Mouse (Mus musculus): ENCODE results near the gene Ypel4. TPM values are rescaled to one million over a fixed set of nuclear protein-coding genes. Genes with fewer than 3 reads are reported as not detected.

The Ypel4 gene
- polyA plus RNA-seq, 1 experiment from 2014 or later = 13.1 TPM

DNA sequence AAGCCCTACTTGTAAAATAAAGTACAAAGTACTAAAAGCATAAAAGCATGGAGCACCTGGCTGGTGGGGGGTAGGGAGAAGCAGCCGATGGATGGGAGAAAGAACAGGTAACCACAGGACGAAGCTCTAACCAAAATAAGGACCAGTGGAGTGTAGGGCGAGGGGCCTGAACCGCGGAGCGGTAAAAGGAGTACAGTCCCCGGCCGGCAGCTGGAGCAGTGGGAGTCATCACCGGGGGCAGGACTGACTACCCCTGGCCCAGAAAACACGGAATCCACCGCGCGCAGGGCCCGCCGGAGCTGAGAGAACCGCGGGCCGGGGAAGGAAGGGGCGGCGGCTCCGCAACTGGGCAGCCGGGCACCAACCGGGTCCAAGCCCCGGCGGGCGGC lies 19.4 kb upstream of the Ypel4 start:
- WGBS = under 1% methylated on average over 22 of the region's 26 CpGs
- Histone ChIP-seq H3K4me3 (replicated peaks; ENCODE audit: low read length) (peak overlapping the region; percentile 98), H3K27me3 (ENCODE audit: control insufficient read depth, insufficient read depth, low read length) (no peaks in the 10 kb centered on the region), H3K9me3 (ENCODE audit: control insufficient read depth, low read length) (no peaks in the 10 kb centered on the region), H3K27ac (peak overlapping the region; percentile 95), H3K9ac (peak overlapping the region; percentile 96), H3K4me2 (replicated peaks) (peak overlapping the region; percentile 82), H3K4me1 (replicated peaks; ENCODE audit: control insufficient read depth, insufficient read depth, low read length) (peaks cover 16% of the 10 kb centered on the region), H3K36me3 (replicated peaks; ENCODE audit: control insufficient read depth, insufficient read depth) (peaks cover 18% of the 10 kb centered on the region)
- no peak for DNase-seq (ENCODE audit: low spot score)
- ATAC-seq (ENCODE audit: low FRiP score) = no peak; the same call in 1 of the 2 replicates

DNA sequence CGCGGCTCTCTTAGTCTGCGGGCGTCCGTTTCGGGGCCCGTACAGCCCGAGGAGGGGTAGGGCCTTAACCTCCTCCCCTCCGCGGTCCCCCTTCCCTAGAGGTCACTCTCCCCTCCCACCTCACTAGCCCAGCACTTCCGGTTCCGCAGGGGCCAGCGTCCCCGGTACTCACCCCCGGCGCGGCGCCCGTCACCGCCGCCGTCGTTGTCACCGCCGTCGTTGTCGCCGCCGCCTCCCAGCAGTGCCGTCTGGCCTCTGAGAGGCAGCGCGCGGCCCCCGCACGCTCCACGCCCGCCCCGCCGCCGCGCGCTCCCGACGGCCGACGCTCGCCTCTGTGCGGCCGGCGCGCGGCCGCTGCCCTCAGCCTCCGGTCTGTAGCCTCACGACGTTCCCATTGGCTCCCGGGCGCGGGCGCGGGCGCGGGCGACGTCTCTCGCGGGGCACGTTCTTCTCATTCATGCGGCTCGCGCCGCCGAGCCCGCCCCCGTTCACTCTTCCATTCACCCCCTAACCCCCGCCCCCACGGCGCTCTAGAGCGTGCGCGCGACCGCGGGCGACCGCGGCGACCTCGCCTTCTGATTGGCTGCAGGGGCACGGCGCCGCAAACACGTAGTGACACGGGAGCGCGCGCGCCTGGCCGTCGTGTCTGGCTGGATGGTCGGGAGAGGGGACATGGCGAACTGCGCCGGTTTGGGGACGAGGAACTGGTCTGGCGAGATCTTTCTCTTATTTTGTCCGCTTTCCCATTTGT lies 18.9 kb upstream of the Ypel4 start, which contains the start of gene Zdhhc5:
TSS of gene Zdhhc5 (minus strand) at position 370 of the 751 bp plus-strand sequence.
- ATAC-seq (ENCODE audit: low FRiP score) (peak; percentile 98), DNase-seq (ENCODE audit: low spot score) (peak; percentile 97)
- Histone ChIP-seq H3K9ac (peak within 1 kb of the TSS; percentile 96), H3K9me3 (ENCODE audit: control insufficient read depth, low read length) (no peaks in the 10 kb centered on the region), H3K27me3 (ENCODE audit: control insufficient read depth, insufficient read depth, low read length) (no peaks in the 10 kb centered on the region), H3K4me2 (replicated peaks) (peak within 1 kb of the TSS; percentile 89), H3K36me3 (replicated peaks; ENCODE audit: control insufficient read depth, insufficient read depth) (peaks cover 13% of the 10 kb centered on the region), H3K4me1 (replicated peaks; ENCODE audit: control insufficient read depth, insufficient read depth, low read length) (peaks cover 16% of the 10 kb centered on the region), H3K4me3 (replicated peaks; ENCODE audit: low read length) (peak within 1 kb of the TSS; percentile 98), H3K27ac (peak within 1 kb of the TSS; percentile 95)
- under 1% methylated on average over 96 of the region's 107 CpGs for WGBS

DNA sequence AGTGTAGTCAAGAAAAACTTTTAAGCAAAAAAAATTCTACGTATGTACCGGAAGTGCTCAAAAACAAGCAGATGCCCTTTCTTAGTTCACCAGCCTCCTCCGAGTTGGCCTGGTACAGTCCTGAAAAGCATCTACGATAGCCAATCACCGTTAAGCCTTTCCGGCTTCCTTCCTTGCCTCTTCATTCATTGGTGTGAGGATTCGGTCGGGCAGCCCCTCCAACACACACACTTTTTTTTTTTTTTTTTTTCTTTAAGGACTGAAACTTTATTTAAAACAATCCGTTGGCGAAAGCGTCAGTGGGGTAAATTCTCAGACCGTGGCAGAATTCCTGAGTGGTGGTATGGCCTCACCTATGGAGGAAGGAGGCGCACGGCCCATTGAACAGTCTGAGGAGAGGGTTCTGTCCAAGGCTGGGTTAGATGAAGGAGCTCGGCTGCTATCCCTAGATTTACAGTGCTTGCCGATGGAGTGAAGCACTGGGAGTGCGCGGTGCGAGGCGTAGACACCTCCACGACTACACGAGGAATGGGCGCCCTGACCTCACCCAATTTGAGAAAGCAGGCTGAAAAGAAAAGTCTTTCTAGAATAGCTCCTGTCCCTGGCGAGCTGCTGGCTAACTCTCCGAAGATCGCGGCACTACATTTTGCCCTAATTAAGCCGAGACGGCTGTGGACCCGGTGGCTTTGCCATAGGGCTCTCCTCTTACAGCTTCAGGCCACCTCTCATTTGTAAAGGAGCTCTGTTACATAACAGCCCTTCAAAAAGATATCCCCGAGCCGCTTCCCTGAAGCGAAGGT lies 18.1 kb upstream of the Ypel4 start:
- Histone ChIP-seq H3K4me3 (replicated peaks; ENCODE audit: low read length) (peak overlapping the region; percentile 98), H3K36me3 (replicated peaks; ENCODE audit: control insufficient read depth, insufficient read depth) (peaks cover 6% of the 10 kb centered on the region), H3K9ac (peak overlapping the region; percentile 69), H3K27ac (peak overlapping the region; percentile 95), H3K4me2 (replicated peaks) (peak overlapping the region; percentile 89), H3K27me3 (ENCODE audit: control insufficient read depth, insufficient read depth, low read length) (no peaks in the 10 kb centered on the region), H3K4me1 (replicated peaks; ENCODE audit: control insufficient read depth, insufficient read depth, low read length) (peaks cover 16% of the 10 kb centered on the region), H3K9me3 (ENCODE audit: control insufficient read depth, low read length) (no peaks in the 10 kb centered on the region)
- ATAC-seq (ENCODE audit: low FRiP score) (peak; percentile 95), DNase-seq (ENCODE audit: low spot score) (peak; percentile 87)
- WGBS = under 1% methylated on average over 33 of the region's 33 CpGs

DNA sequence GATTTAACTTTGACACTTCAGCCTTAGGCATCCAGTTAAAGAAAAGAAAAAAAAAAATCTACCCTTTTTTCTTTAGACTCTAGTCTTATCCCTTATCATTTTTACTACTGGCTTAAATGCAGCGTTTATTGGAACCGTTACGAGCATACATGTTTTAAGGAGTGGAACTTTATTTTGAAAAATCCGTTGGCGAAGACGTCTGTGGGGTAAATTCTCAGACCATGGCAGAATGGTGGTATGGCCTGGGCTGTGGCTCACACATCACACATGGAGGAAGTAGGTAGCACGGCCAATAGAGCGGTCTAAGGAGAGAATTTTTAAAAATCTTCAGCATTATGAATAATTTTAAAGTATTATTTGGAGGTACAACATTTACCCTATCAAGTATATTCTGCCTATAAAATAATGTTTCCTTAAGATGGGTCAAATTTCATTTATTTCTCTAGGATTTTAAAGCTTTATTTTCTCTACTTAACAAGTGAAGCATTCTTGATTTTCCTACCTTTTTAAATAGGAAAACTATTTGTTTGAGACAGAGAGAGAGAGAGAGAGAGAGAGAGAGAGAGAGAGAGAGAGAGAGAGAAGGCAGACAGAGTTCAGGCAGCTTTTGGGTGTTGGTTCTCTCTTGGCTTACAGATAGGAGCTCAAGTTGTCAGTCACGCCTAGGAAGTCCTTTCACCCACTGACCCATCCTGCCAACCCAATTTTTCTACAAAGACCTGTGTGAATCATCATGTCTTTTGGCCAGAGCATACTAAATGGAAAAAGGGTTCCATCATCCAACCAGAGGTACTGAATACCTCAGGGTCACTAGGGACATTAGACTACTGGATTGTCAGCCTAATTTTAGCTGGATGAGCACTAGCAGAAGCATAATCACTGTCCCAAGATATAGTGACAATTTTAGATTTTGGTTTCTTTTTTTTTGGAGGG lies 17.2 kb upstream of the Ypel4 start:
- WGBS = 37% methylated on average over 9 of the region's 9 CpGs
- H3K27me3 ChIP-seq (ENCODE audit: control insufficient read depth, insufficient read depth, low read length) = no peaks in the 10 kb centered on the region
- DNase-seq (ENCODE audit: low spot score) (no peak), ATAC-seq (ENCODE audit: low FRiP score) (no peak)
- H3K4me2 ChIP-seq (replicated peaks) = peak overlapping the region; percentile 89
- peak overlapping the region; percentile 95 for H3K27ac ChIP-seq
- H3K9me3 ChIP-seq (ENCODE audit: control insufficient read depth, low read length) = no peaks in the 10 kb centered on the region
- H3K4me1 ChIP-seq (replicated peaks; ENCODE audit: control insufficient read depth, insufficient read depth, low read length) = peaks cover 16% of the 10 kb centered on the region
- H3K4me3 ChIP-seq (replicated peaks; ENCODE audit: low read length) = peak overlapping the region; percentile 98
- H3K36me3 ChIP-seq (replicated peaks; ENCODE audit: control insufficient read depth, insufficient read depth) = peaks cover 10% of the 10 kb centered on the region
- H3K9ac ChIP-seq = peak overlapping the region; percentile 69

DNA sequence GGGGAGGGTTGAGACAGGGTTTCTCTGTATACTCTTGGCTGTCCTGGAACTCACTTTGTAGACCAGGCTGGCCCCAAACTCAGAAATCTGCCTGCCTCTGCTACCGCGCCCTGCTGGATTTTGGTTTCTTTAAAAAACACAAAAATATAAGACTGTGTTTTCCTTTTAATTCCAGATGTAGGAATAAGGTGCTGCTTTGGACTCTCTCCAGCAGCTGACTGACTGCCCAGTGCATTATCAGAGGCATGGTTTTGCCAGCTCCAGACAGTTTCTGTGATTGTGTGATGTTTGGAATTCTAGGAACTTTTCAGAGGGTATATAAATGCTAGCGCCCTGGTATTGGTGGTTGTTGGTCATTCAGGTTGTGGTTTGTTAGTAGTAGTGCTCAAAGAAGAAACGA lies 16.5 kb upstream of the Ypel4 start:
- no peak for DNase-seq (ENCODE audit: low spot score)
- no peak overlapping the region for H3K27ac ChIP-seq
- ATAC-seq (ENCODE audit: low FRiP score) = no peak
- H3K4me2 ChIP-seq (replicated peaks) = no peak overlapping the region
- H3K9ac ChIP-seq = no peak overlapping the region
- H3K36me3 ChIP-seq (replicated peaks; ENCODE audit: control insufficient read depth, insufficient read depth) = peaks cover 17% of the 10 kb centered on the region
- H3K4me1 ChIP-seq (replicated peaks; ENCODE audit: control insufficient read depth, insufficient read depth, low read length) = peaks cover 16% of the 10 kb centered on the region
- H3K27me3 ChIP-seq (ENCODE audit: control insufficient read depth, insufficient read depth, low read length) = no peaks in the 10 kb centered on the region
- H3K9me3 ChIP-seq (ENCODE audit: control insufficient read depth, low read length) = no peaks in the 10 kb centered on the region
- no peak overlapping the region for H3K4me3 ChIP-seq (replicated peaks; ENCODE audit: low read length)
- 97% methylated on average over 4 of the region's 4 CpGs for WGBS

DNA sequence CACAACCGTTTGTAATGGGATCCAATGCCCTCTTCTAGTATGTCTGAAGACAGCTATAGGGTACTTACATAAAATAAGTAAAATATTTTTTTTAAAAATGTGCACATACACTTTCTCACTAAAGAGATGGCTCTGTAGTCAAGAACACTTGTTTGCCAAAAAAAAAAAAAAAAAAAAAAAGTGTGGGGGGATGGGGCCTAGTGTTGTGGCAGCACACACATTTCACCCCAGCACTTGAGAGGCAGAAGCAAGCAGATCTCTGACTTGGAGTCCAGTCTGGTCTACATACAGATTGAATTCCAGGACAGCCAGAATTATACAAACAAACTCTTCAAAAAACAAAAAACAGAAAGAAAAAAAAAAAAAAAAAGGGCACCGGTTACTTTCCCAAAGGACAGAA lies 13.1 kb upstream of the Ypel4 start:
- DNase-seq (ENCODE audit: low spot score) = no peak
- H3K9me3 ChIP-seq (ENCODE audit: control insufficient read depth, low read length) = no peaks in the 10 kb centered on the region
- H3K4me2 ChIP-seq (replicated peaks) = no peak overlapping the region
- ATAC-seq (ENCODE audit: low FRiP score) = no peak
- H3K4me3 ChIP-seq (replicated peaks; ENCODE audit: low read length) = no peak overlapping the region
- no peak overlapping the region for H3K27ac ChIP-seq
- H3K27me3 ChIP-seq (ENCODE audit: control insufficient read depth, insufficient read depth, low read length) = no peaks in the 10 kb centered on the region
- peaks cover 42% of the 10 kb centered on the region for H3K36me3 ChIP-seq (replicated peaks; ENCODE audit: control insufficient read depth, insufficient read depth)
- WGBS = 87% methylated on average over 2 of the region's 2 CpGs
- H3K4me1 ChIP-seq (replicated peaks; ENCODE audit: control insufficient read depth, insufficient read depth, low read length) = 0 out of 2 replicates have a peak, but pooled peaks cover 8% of the 10 kb centered on the region
- H3K9ac ChIP-seq = no peak overlapping the region

DNA sequence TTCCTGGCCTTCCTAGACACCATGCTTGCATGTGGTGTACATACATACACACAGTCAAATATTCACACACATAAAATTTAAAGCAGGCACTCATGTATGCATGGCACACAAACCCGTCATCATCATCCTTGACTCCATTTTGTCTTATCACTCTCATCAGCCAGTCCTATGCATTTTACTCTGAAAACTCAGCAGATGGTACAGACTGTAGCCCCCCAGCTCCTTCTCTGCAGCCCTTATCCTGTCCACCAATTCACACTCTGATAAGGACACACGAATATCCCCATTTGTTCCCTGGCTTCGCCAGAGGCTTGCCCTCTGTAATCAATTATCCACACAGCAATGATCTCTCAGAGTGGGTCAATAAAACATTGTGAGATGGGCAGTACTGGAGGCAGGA lies 12.7 kb upstream of the Ypel4 start:
- H3K27ac ChIP-seq = no peak overlapping the region
- H3K4me2 ChIP-seq (replicated peaks) = no peak overlapping the region
- no peaks in the 10 kb centered on the region for H3K27me3 ChIP-seq (ENCODE audit: control insufficient read depth, insufficient read depth, low read length)
- peaks cover 42% of the 10 kb centered on the region for H3K36me3 ChIP-seq (replicated peaks; ENCODE audit: control insufficient read depth, insufficient read depth)
- 75% methylated on average over 3 of the region's 3 CpGs for WGBS
- peaks cover 10% of the 10 kb centered on the region for H3K4me1 ChIP-seq (replicated peaks; ENCODE audit: control insufficient read depth, insufficient read depth, low read length)
- H3K9ac ChIP-seq = no peak overlapping the region
- H3K9me3 ChIP-seq (ENCODE audit: control insufficient read depth, low read length) = no peaks in the 10 kb centered on the region
- DNase-seq (ENCODE audit: low spot score) (no peak), ATAC-seq (ENCODE audit: low FRiP score) (no peak)
- no peak overlapping the region for H3K4me3 ChIP-seq (replicated peaks; ENCODE audit: low read length)

DNA sequence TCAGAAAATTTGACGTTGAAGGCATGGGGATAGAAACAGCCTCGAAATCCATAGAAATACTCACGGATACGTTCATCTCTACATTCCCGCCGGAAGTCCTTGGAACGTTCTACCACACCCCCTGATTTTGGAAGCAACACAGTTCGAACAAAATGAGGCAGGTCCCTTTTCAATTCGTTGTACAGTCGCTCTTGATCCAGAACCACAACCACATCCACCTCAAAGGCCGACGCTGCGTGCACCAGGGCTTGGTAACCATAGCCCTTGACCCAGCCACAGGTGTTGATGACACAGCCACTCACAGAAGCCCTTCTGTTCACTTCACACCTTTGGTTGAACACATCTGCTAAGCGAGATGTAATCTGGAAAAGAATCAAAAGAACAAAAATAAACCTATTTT lies 10.0 kb upstream of the Ypel4 start:
- Histone ChIP-seq H3K4me1 (replicated peaks; ENCODE audit: control insufficient read depth, insufficient read depth, low read length) (peaks cover 13% of the 10 kb centered on the region), H3K36me3 (replicated peaks; ENCODE audit: control insufficient read depth, insufficient read depth) (peaks cover 42% of the 10 kb centered on the region), H3K9ac (no peak overlapping the region), H3K27ac (no peak overlapping the region), H3K9me3 (ENCODE audit: control insufficient read depth, low read length) (no peaks in the 10 kb centered on the region), H3K4me2 (replicated peaks) (no peak overlapping the region), H3K27me3 (ENCODE audit: control insufficient read depth, insufficient read depth, low read length) (no peaks in the 10 kb centered on the region), H3K4me3 (replicated peaks; ENCODE audit: low read length) (no peak overlapping the region)
- 97% methylated on average over 14 of the region's 14 CpGs for WGBS
- ATAC-seq (ENCODE audit: low FRiP score) = no peak
- no peak for DNase-seq (ENCODE audit: low spot score)

Data from hindbrain, embryonic 14.5 days (tissue).